Mouse (Mus musculus) kidney, postnatal 36 days (tissue): ENCODE results near the gene Rps19.

ENCODE experiments used
- DNase-seq, 2 experiments: peaks; one replicate each; pipeline ENCODE4 v3.0.0; 2021 to 2022; ENCODE audit warnings: mixed read lengths in 2 of 2

Rps19 gene

GRCm38 (mm10) chr7:24904070-24904483 lies 19.9 kb downstream of the Rps19 start:
- peak; percentile 98 to 99 for DNase-seq

GRCm38 (mm10) chr7:24904936-24905335 lies 20.8 kb downstream of the Rps19 start:
- DNase-seq: peak; percentile 72 to 81

GRCm38 (mm10) chr7:24906551-24906950 lies 22.4 kb downstream of the Rps19 start:
- DNase-seq: no peak

GRCm38 (mm10) chr7:24907211-24907748 lies 23.1 kb downstream of the Rps19 start:
- no peak for DNase-seq

GRCm38 (mm10) chr7:24912480-24912879 lies 28.3 kb downstream of the Rps19 start:
- DNase-seq: no peak

- DNase-seq: no peak
These were observed 34.7 kb downstream of the Rps19 start for GRCm38 (mm10) chr7:24918763-24919323.

- no peak for DNase-seq
These were observed 35.6 kb downstream of the Rps19 start for GRCm38 (mm10) chr7:24919728-24920127.

- no peak for DNase-seq
These were observed 46.3 kb downstream of the Rps19 start for GRCm38 (mm10) chr7:24930475-24930874.

- no peak for DNase-seq
These were observed 47.5 kb downstream of the Rps19 start for GRCm38 (mm10) chr7:24931651-24932050.
